Mouse (Mus musculus) B cell, adult 2 months (primary cell): Measurements from ENCODE around the gene Olfr1105.

Source experiments
- DNase-seq, 2 experiments: peaks; one replicate each; pipeline ENCODE4 v3.0.0; 2022

The Olfr1105 gene

DNA sequence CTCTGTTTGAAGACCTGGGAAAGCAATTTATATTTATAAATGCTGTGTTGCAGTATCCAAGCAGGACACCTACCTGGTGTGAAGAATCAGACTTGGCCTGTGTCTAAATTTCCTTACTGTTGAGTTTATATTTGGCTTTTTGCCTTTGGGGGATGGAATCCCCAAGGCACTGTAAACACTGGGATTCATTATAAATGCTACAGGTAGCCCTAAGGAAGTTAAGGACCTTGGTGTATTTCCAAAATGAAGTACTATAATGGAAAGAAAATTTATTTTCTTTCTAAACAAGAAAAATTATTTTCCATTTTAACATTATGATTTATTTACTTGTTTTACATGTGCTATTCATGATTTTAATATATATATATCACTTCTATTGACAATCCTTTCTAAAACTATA, at the start of gene Olfr1105:
Gene Olfr1105 (minus strand): TSS at position 101 of the 400 bp plus-strand sequence.
- no peak for DNase-seq

DNA sequence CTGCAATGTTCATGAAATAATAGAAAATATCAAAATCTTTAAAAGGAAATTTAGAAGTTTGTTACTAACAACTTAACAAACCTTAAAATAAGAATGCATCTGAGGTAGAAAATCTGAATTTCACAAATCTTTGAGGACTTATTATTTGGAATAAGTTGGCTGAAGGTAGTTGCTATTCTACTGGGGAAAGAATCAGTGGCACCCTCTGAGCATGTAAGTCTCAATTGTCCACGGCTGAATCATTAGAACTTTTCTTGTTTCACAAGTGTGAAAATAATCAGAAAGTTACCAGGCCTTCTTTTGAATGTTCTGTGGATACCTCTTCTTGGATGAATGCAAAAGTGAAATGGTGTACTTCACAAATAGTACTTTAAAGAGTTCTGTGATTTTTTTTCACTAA, 39.4 kb upstream of the Olfr1105 start, which contains the start of gene Olfr1107:
Gene Olfr1107 (minus strand): TSS at position 101 of the 400 bp plus-strand sequence.
- no peak for DNase-seq

DNA sequence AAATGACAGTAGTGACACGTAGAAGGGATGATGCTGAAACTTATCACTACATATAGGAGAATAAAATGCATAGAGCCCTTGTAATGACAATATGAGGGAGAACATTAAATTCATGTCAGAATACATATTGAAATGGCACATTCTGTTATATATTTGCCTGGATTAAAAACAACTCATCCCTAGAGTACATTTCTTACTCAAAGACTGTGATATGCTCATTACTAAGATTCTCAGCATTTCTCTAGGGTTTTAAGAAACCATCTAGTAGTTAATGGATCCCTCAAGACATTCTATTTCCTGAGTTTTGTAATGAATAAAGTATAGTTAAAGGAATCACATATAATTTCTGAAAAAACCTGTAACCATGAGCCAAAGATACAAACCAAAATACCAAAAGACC, 15.8 kb upstream of the Olfr1105 start, which contains the start of gene Olfr1106:
Gene Olfr1106 (minus strand): TSS at position 101 of the 400 bp plus-strand sequence.
- no peak for DNase-seq

DNA sequence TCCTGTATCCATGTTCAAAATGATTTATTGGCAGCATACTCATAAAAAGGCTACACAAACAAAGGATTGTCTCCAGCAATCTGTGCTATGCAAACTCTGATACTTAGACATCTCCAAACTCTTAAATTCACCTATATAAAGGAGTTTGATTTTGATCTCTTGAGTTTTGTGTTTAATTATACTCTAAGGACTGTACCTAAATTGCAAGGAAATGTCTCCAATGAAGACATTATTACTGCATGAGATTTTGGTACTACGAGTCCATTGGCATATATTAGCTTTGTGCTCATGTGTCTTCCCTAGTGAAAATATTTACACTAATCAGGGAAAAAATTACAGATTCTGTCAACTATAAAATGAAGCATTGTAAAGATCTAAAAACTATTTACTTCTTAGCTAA, 9.4 kb downstream of the Olfr1105 start, which contains the start of gene Olfr1104:
Gene Olfr1104 (minus strand): TSS at position 101 of the 400 bp plus-strand sequence.
- DNase-seq, result no peak

DNA sequence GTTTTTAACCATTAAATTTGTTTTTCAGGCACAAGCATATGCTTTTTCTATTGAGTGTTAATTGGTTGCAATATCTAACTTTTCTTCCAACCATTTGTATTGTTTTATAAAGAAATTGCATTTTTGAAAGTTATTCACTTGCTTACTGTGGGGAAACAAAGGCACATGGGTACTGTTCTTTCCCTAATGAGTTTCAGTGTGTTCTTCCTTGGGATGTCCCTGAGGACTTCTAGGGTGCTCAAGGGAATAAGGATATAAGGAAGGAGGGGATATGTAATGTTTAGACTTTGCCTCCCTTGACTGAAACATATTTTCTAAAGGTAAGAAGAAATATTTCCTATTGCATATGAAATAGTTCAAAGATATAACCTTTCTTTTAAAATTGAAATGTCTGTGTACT, 38.2 kb downstream of the Olfr1105 start, which contains the start of gene Olfr1102:
Gene Olfr1102 (plus strand): TSS at position 301 of the 400 bp plus-strand sequence.
- no peak for DNase-seq

DNA sequence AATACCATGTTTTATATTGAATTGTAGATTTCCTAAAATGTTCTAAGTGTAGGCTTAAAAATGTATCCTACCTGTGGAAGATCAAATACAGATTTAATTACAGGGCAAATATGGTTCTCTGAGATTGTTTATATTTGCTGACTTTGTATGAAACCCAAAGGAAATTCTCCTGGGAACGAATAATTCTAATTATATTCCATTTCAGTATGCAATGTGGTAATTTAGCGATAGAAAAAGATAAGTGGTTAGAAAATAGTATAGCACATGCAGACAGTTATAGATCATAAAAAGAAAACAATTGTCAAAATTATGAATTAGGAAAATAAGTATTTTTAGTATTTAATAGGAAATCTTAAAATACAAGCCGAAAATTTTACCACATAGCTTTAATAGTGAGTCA, 45.2 kb downstream of the Olfr1105 start, which contains the start of gene Olfr1101:
Gene Olfr1101 (minus strand): TSS at position 101 of the 400 bp plus-strand sequence.
- no peak for DNase-seq
